Mouse (Mus musculus): ENCODE measurements around the gene Hmgcs1. TPM values are rescaled to one million over a fixed set of nuclear protein-coding genes. Genes with fewer than 3 reads are reported as not detected.

The Hmgcs1 gene
- polyA plus RNA-seq, 1 experiment from 2014 or later, result 516 TPM

DNA sequence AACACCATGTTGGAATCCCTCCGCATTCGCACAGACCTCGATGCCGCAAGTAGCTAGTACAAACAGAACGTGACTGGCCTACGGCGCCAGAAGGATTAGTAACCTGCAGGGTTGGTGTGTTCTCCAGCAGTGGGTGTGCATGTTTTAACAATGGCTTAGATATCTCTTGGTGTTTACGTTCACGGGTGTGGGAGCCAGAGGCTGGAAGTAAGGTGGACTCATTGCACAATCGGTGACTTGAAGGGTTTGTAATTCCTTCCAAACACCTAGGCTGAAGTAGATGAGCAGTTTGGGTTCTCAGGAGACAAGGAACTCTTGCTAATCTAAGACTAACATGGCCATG lies 20.1 kb downstream of the Hmgcs1 start:
- WGBS, result 78% methylated on average over 10 of the region's 10 CpGs
- Histone ChIP-seq H3K4me2 (no peak overlapping the region), H3K4me3 (ENCODE audit: low read depth, low read length) (no peak overlapping the region), H3K9ac (ENCODE audit: low read length) (no peak overlapping the region; the same call in 1 of the 2 replicates), H3K9me3 (ENCODE audit: control insufficient read depth, low read length) (no peaks in the 10 kb centered on the region), H3K27ac (ENCODE audit: low read depth, low read length) (no peak overlapping the region), H3K27me3 (ENCODE audit: control insufficient read depth, insufficient read depth, low read length) (no peaks in the 10 kb centered on the region), H3K4me1 (ENCODE audit: control insufficient read depth, insufficient read depth, low read length) (no peaks in the 10 kb centered on the region), H3K36me3 (ENCODE audit: control insufficient read depth, insufficient read depth, low read length) (peaks cover 24% of the 10 kb centered on the region)
- peak; percentile 18; the same call in 1 of the 2 replicates for ATAC-seq (ENCODE audit: low FRiP score)
- DNase-seq (ENCODE audit: low spot score, missing footprints), result no peak

- H3K4me3 ChIP-seq (ENCODE audit: low read depth, low read length), result no peak overlapping the region
- no peak overlapping the region for H3K9ac ChIP-seq (ENCODE audit: low read length)
- no peak overlapping the region for H3K27ac ChIP-seq (ENCODE audit: low read depth, low read length)
- ATAC-seq (ENCODE audit: low FRiP score) (no peak), DNase-seq (ENCODE audit: low spot score, missing footprints) (no peak)
- 94% methylated on average over 11 of the region's 11 CpGs for WGBS
- no peak overlapping the region for H3K4me2 ChIP-seq
- H3K36me3 ChIP-seq (ENCODE audit: control insufficient read depth, insufficient read depth, low read length), result peaks cover 15% of the 10 kb centered on the region
- H3K27me3 ChIP-seq (ENCODE audit: control insufficient read depth, insufficient read depth, low read length), result no peaks in the 10 kb centered on the region
- H3K9me3 ChIP-seq (ENCODE audit: control insufficient read depth, low read length), result no peaks in the 10 kb centered on the region
- no peaks in the 10 kb centered on the region for H3K4me1 ChIP-seq (ENCODE audit: control insufficient read depth, insufficient read depth, low read length)
Measured at GRCm38 (mm10) chr13:119712463-119712862, 22.3 kb downstream of the Hmgcs1 start.

DNA sequence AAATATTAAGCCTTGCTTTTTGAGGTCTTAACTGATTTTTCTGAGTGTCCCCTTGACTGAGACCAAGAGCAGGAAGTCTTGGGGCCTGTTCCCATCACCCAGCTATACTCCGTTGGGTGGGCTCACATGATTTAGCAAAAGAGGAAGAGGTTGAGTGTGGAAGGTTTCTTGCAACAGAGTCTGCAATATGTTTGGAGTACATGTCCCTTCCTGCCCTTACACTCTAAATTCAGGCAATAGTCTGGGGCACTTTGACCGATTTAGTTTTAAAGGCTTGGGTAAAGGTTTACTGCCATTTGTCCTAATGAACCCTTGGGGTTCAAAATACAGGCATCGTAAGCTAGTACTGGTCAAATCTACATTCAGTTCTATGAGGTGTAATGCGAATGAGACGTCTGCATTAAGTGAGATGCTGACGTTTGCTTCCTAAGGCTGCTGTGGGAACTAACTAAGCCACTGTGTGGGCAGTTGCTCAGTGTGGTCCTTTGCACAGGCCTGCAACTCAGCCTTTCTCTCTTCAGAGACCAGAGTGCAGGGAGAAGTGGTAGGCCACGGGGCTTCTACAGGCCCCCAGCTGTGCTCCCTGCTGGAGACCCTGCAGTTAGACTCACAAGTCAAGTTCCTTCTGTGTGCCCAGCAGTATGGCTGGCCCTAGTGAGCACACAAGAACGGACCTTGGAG lies 23.1 kb downstream of the Hmgcs1 start:
- Histone ChIP-seq H3K4me3 (ENCODE audit: low read depth, low read length) (no peak overlapping the region), H3K9ac (ENCODE audit: low read length) (no peak overlapping the region), H3K4me2 (no peak overlapping the region), H3K27ac (ENCODE audit: low read depth, low read length) (no peak overlapping the region), H3K27me3 (ENCODE audit: control insufficient read depth, insufficient read depth, low read length) (no peaks in the 10 kb centered on the region), H3K4me1 (ENCODE audit: control insufficient read depth, insufficient read depth, low read length) (no peaks in the 10 kb centered on the region), H3K36me3 (ENCODE audit: control insufficient read depth, insufficient read depth, low read length) (peaks cover 15% of the 10 kb centered on the region), H3K9me3 (ENCODE audit: control insufficient read depth, low read length) (no peaks in the 10 kb centered on the region)
- ATAC-seq (ENCODE audit: low FRiP score), result no peak
- WGBS, result 74% methylated on average over 8 of the region's 8 CpGs
- no peak for DNase-seq (ENCODE audit: low spot score, missing footprints)

- ATAC-seq (ENCODE audit: low FRiP score) (no peak), DNase-seq (ENCODE audit: low spot score, missing footprints) (no peak)
- no peak overlapping the region for H3K4me3 ChIP-seq (ENCODE audit: low read depth, low read length)
- no peak overlapping the region for H3K27ac ChIP-seq (ENCODE audit: low read depth, low read length)
- no peaks in the 10 kb centered on the region for H3K9me3 ChIP-seq (ENCODE audit: control insufficient read depth, low read length)
- no peak overlapping the region for H3K9ac ChIP-seq (ENCODE audit: low read length)
- peaks cover 13% of the 10 kb centered on the region for H3K36me3 ChIP-seq (ENCODE audit: control insufficient read depth, insufficient read depth, low read length)
- 76% methylated on average over 9 of the region's 9 CpGs for WGBS
- no peak overlapping the region for H3K4me2 ChIP-seq
- no peaks in the 10 kb centered on the region for H3K4me1 ChIP-seq (ENCODE audit: control insufficient read depth, insufficient read depth, low read length)
- no peaks in the 10 kb centered on the region for H3K27me3 ChIP-seq (ENCODE audit: control insufficient read depth, insufficient read depth, low read length)
Measured at GRCm38 (mm10) chr13:119713821-119714220, 23.6 kb downstream of the Hmgcs1 start.

- ATAC-seq (ENCODE audit: low FRiP score) (no peak), DNase-seq (ENCODE audit: low spot score, missing footprints) (no peak)
- WGBS, result 86% methylated on average over 2 of the region's 2 CpGs
Measured at GRCm38 (mm10) chr13:119716105-119716504, 25.9 kb downstream of the Hmgcs1 start.

DNA sequence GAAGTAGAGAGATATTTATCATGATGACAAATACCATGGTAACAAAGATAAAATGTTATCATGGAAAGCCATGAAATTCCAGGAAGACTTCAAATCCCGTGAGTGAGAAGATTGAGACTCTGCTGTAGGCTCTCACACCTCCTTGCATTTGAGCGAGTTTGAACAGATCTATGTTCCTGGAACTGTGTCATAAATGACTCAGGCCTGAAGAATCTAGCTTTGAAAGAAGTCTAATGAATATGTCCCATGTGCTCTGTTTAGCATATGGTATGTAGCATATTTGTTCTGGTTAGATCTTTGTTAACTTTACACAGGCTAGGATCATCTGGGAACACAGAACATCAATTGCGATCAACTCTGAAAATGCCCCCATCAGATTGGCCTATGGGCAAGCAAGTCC lies 32.3 kb downstream of the Hmgcs1 start:
- H3K9ac ChIP-seq (ENCODE audit: low read length), result no peak overlapping the region
- DNase-seq (ENCODE audit: low spot score, missing footprints) (no peak), ATAC-seq (ENCODE audit: low FRiP score) (no peak)
- no peaks in the 10 kb centered on the region for H3K4me1 ChIP-seq (ENCODE audit: control insufficient read depth, insufficient read depth, low read length)
- no peak overlapping the region for H3K4me3 ChIP-seq (ENCODE audit: low read depth, low read length)
- no peaks in the 10 kb centered on the region for H3K36me3 ChIP-seq (ENCODE audit: control insufficient read depth, insufficient read depth, low read length)
- no peak overlapping the region for H3K4me2 ChIP-seq
- H3K27me3 ChIP-seq (ENCODE audit: control insufficient read depth, insufficient read depth, low read length), result no peaks in the 10 kb centered on the region
- H3K9me3 ChIP-seq (ENCODE audit: control insufficient read depth, low read length), result no peaks in the 10 kb centered on the region
- H3K27ac ChIP-seq (ENCODE audit: low read depth, low read length), result no peak overlapping the region
- 86% methylated on average over 3 of the region's 3 CpGs for WGBS

More at GRCm38 (mm10) chr13:119716105-119716504, 25.9 kb downstream of the Hmgcs1 start:
- no peaks in the 10 kb centered on the region for H3K9me3 ChIP-seq (ENCODE audit: control insufficient read depth, low read length)
- no peak overlapping the region for H3K27ac ChIP-seq (ENCODE audit: low read depth, low read length)
- no peaks in the 10 kb centered on the region for H3K4me1 ChIP-seq (ENCODE audit: control insufficient read depth, insufficient read depth, low read length)
- no peak overlapping the region for H3K4me3 ChIP-seq (ENCODE audit: low read depth, low read length)
- no peak overlapping the region for H3K4me2 ChIP-seq
- H3K27me3 ChIP-seq (ENCODE audit: control insufficient read depth, insufficient read depth, low read length), result no peaks in the 10 kb centered on the region
- H3K36me3 ChIP-seq (ENCODE audit: control insufficient read depth, insufficient read depth, low read length), result no peaks in the 10 kb centered on the region; the same call in 1 of the 2 replicates
- no peak overlapping the region for H3K9ac ChIP-seq (ENCODE audit: low read length)

DNA sequence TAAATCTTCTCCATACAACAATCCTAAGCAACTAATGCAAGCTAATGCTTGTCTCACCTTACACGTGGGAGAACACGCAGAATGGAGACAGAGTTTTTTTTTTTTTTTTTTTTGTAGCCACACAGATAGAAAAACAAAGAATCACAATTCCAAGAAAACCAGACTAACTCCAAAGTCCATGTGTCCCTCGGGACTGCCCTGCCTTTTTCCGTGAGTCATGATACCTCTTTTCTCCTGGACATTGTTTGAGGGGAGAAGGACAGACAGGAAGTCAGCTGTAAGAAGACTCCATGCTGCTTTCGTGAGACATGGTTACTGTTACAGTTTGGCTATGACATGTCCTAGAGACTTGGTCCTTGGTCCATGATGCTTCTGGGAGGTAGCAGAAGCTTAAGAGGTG lies 33.2 kb downstream of the Hmgcs1 start:
- no peak overlapping the region for H3K27ac ChIP-seq (ENCODE audit: low read depth, low read length)
- no peaks in the 10 kb centered on the region for H3K27me3 ChIP-seq (ENCODE audit: control insufficient read depth, insufficient read depth, low read length)
- H3K9me3 ChIP-seq (ENCODE audit: control insufficient read depth, low read length), result no peaks in the 10 kb centered on the region
- no peak overlapping the region for H3K4me3 ChIP-seq (ENCODE audit: low read depth, low read length)
- peaks cover 6% of the 10 kb centered on the region; the same call in 1 of the 2 replicates for H3K4me1 ChIP-seq (ENCODE audit: control insufficient read depth, insufficient read depth, low read length)
- H3K36me3 ChIP-seq (ENCODE audit: control insufficient read depth, insufficient read depth, low read length), result no peaks in the 10 kb centered on the region
- DNase-seq (ENCODE audit: low spot score, missing footprints) (no peak), ATAC-seq (ENCODE audit: low FRiP score) (no peak)
- H3K4me2 ChIP-seq, result no peak overlapping the region
- H3K9ac ChIP-seq (ENCODE audit: low read length), result no peak overlapping the region
- WGBS, result 89% methylated on average over 5 of the region's 5 CpGs

GRCm38 (mm10) chr13:119724541-119724940 lies 34.4 kb downstream of the Hmgcs1 start:
- H3K4me2 ChIP-seq, result no peak overlapping the region
- H3K4me1 ChIP-seq (ENCODE audit: control insufficient read depth, insufficient read depth, low read length), result peaks cover 6% of the 10 kb centered on the region; the same call in 1 of the 2 replicates
- no peak for DNase-seq (ENCODE audit: low spot score, missing footprints)
- H3K9ac ChIP-seq (ENCODE audit: low read length), result no peak overlapping the region
- WGBS, result 89% methylated on average over 7 of the region's 7 CpGs
- no peak for ATAC-seq (ENCODE audit: low FRiP score)
- no peaks in the 10 kb centered on the region for H3K36me3 ChIP-seq (ENCODE audit: control insufficient read depth, insufficient read depth, low read length)
- no peak overlapping the region for H3K27ac ChIP-seq (ENCODE audit: low read depth, low read length)
- H3K27me3 ChIP-seq (ENCODE audit: control insufficient read depth, insufficient read depth, low read length), result no peaks in the 10 kb centered on the region
- no peak overlapping the region for H3K4me3 ChIP-seq (ENCODE audit: low read depth, low read length)
- no peaks in the 10 kb centered on the region for H3K9me3 ChIP-seq (ENCODE audit: control insufficient read depth, low read length)

DNA sequence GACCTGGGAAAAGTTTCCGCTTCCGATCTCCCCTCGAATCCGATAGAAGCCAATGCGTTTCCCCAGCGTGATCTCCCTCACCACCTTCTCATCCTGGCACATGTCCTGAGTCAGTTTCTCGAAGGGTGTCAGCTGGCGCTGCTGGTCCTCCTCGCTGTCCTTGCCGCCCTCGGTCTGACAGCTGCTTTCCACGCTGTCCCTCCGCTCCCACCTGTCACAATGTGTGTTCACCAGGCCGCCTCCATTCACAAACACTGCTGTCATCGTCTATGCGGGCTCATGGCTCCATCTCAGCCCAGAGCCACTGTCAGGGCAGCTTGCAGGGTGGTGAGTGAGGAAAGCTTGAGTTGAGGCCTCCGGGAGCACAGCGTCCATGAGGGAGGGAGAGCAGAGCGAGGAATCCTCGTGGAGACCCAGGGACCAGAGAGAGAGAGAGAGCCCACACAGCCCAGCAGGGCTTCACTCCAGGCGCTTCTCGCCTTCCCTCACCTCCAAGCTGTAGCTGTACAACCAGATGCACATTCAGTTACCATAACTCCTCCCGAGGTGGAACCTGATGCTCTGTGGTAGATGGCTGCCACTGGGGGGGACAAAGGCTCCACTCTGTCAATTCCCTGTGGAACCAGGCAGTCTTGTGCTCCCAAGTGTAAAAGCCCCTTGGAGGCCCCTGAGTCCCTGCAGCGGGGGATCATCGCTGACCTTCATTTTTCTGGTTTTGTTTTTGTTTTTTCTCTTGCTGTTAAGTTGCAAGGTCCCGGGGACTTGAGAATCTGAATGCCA lies 37.6 kb downstream of the Hmgcs1 start:
- H3K4me1 ChIP-seq (ENCODE audit: control insufficient read depth, insufficient read depth, low read length), result peaks cover 6% of the 10 kb centered on the region; the same call in 1 of the 2 replicates
- no peaks in the 10 kb centered on the region for H3K9me3 ChIP-seq (ENCODE audit: control insufficient read depth, low read length)
- H3K36me3 ChIP-seq (ENCODE audit: control insufficient read depth, insufficient read depth, low read length), result no peaks in the 10 kb centered on the region
- DNase-seq (ENCODE audit: low spot score, missing footprints), result no peak
- no peak overlapping the region for H3K27ac ChIP-seq (ENCODE audit: low read depth, low read length)
- 66% methylated on average over 26 of the region's 26 CpGs for WGBS
- no peak overlapping the region for H3K4me3 ChIP-seq (ENCODE audit: low read depth, low read length)
- ATAC-seq (ENCODE audit: low FRiP score), result peak; percentile 38; the same call in 1 of the 2 replicates
- no peak overlapping the region for H3K4me2 ChIP-seq
- no peaks in the 10 kb centered on the region for H3K27me3 ChIP-seq (ENCODE audit: control insufficient read depth, insufficient read depth, low read length)
- H3K9ac ChIP-seq (ENCODE audit: low read length), result no peak overlapping the region

Data from midbrain, embryonic 11.5 days (tissue).